Mouse (Mus musculus) thymus, postnatal 0 days (tissue): ENCODE measurements around the gene Bri3bp. TPM values are rescaled to one million over a fixed set of nuclear protein-coding genes. Genes with fewer than 3 reads are reported as not detected.
"Not testable (repeated sequence)": the region's sequence is repeated elsewhere in the genome, so short reads cannot be mapped to it uniquely, and the experiment has no call there.

Experiments
- DNase-seq: peaks from one replicate; pipeline ENCODE4 v3.0.0-alpha.2; 2015; ENCODE audit warnings: low spot score
- polyA plus RNA-seq: library from polyadenylated mRNA; unstranded; fragments of >200 nt; fragmentation: Nextera tagmentation; extraction: Ambion mirVana; gene quantifications from 2 replicates; pipeline ENCODE4 v1.2.1, GENCODE M21; 2015

The Bri3bp gene
- 37.3 and 42.5 TPM in 2 replicates for polyA plus RNA-seq

DNA sequence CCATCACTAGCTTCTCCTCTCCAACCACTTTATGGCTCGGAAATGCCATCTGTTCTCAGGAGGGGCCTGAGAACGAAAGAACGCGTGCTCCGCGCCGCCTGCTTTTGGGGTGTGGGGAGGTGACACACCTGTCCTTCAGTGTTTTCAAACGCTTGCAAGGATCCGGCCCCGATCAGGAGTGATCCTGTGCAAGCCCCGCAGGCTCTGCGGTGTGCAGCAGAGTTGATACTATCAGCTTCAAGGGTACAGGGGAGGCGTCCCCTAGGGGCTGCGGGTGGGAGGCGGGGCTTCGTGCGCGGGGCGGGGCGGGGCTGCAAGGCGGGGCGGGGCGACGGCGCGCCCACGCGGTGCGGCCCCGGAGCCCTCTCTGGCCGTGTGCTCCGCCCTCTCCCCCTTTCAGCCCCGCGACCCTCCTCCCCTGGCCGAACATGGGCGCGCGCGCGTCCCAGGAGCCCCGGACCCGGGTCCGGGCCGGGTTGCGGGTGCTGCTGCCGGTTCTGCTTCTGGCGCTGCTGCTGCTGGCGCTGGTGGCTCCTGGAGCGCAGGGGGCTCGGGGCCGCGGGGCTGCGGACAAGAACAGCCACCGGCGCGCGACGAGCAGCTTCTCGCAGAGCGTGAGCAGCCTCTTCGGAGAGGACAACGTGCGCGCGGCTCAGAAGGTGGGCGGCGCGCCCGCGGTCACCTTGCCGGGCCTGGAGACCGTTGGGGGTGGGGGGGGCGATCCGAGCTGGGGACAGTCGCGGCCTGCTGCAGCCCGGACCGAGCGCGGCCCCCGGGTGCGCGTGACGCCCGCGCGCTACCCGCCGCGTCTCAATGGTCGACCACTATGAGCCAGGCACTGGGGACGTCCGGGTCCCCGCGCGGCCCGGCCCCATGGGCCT, at the start of gene Bri3bp:
Gene Bri3bp (plus strand): TSS at position 335 of the 881 bp plus-strand sequence.
- peak; percentile 77 for DNase-seq

DNA sequence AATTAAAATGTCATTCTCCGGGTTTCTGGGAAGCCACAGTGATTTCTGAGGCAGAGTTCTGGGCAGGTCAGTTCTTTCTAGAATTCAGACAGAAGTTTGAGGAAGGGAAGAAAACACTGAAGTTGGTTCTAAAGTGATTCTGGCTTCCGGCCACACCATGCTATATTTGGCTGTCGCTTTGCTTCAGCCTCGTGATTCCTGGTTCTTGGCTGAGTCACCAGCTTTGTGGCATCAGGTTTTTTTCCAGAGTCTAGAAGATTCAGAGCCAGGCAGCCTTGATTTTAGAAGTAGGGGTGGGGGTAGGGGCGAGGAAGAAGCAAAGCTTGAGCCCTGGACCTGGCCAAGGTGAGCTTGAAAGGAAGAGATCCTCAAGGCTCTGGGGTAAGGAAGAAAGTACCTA, 49.8 kb upstream of the Bri3bp start:
- DNase-seq = no peak

DNA sequence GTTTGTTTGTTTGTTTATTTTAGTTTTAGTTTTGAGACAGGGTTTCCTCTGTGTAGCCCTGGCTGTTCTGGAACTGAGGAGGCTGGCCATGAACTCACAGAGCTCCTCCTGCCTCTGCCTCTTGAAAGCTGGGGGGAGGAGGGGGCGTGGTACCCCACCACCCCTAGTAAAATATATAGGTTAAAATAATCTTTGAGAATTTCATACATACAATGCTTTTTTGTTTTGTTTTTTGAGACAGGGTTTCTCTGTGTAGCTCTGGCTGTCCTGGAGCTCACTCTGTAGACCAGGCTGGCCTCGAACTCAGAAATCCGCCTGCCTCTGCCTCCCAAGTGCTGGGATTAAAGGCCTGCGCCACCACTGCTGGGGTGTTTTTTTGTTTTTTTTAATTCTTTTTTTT, 49.2 kb upstream of the Bri3bp start:
- not testable (repeated sequence) for DNase-seq

DNA sequence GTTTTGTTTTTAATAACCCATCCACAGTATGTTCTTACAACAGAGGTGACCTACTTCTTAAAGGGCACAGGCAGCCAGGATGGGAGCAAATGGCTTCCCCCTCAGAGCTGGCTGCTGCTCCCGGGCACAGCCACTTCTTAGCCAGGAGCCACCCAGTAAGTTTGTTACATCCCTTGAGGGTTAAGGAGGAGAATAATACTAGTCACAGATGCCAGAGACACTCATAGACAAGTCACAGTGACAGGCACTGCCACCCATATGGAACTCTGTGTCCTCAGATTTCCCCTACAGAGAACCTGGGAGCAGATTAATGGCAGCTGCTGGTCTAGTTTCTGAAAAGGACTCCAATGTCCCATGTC, 48.8 kb upstream of the Bri3bp start:
- no peak for DNase-seq

DNA sequence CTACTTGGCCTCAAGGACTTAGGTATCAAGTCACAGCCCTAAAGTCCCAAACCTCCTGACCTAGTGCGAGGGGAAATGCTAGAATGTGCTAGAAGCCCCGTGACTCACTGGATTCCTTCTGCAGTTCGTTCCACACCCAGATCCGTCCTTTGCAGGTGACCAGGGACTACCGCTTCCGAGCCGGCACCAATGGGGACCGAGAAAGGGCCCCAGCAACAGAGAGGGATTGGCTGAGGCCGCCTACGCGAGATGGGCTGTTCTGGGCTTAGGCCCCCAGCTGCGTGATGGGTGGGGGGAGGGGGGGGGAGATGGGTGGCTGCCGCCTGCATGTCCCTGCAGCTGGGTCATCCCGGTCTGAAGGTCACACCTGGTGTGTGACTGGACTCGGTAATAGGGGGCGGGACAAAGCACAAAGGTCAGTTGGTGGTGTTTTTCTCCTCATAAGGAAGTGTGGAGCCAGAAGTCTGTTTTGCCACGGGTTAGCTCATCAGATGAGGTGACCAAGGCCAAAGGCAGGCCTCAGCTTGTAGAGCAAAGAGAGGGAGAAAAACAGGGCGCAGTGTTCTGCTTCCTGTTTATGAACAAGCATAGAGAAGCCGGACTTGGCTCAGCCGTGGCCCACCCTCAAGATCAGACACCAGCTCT, 48.3 kb upstream of the Bri3bp start:
- DNase-seq = peak; percentile 97

- DNase-seq = peak; percentile 87
Observed at GRCm38 (mm10) chr5:125393622-125394603, 47.5 kb upstream of the Bri3bp start.

GRCm38 (mm10) chr5:125395008-125395407, 46.4 kb upstream of the Bri3bp start:
- no peak for DNase-seq

DNA sequence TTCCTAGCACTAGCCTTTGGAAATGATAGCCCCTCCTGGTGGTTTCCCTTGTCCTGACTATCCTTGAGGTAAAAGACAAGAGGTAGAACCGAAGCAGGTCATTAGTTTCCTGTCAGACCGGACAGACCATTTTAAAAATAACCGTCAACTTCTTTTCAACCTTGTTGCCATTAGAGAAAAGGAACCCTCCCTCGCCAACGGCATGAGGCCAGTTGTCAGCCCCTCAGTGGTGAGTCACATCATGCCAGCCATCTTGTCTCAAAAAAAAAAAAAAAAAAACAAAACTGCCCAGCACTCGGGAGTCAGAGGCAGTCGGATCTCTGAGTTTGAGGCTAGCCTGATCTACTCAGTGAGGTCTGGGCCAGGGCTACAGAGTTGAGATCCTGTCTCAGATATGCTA, 40.5 kb upstream of the Bri3bp start:
- DNase-seq = no peak

DNA sequence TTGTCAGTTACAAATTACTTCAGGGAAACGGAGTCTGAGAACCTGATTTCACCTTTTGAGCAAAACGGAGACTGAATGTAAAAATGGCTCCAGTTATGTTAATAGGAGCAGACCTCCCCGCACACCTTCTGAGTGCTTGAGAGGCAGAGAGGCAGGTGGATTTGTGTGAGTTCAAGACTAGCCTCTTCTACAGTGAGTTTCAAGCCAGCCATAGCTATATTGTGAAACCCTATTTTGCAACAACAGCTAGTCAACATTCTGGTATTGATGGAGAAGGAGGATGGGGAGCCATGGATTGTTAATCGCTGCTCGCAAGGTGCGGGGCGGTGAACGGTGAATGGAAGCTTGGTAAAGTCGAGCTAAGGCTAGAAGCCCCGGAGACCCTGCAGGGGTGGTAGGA, 38.9 kb upstream of the Bri3bp start:
- DNase-seq = no peak

DNA sequence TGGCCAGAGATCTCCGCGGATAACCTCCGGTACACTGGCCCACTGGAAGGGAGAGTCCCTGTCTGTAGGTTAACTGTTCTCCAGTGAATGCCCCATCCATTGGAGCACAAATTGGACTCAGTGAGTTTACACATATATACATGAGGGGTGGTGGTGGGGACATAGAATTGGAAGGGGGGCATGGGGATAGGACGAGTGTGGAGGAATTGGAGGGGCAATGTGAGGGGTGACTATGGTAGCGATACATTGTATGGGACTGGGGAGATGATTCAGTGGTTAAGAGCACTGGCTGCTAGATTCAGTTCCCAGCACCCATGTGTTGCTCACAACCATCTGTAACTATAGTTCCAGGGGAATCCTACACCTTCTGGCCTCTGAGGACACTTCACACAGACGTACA, 38.4 kb upstream of the Bri3bp start:
- DNase-seq = no peak

DNA sequence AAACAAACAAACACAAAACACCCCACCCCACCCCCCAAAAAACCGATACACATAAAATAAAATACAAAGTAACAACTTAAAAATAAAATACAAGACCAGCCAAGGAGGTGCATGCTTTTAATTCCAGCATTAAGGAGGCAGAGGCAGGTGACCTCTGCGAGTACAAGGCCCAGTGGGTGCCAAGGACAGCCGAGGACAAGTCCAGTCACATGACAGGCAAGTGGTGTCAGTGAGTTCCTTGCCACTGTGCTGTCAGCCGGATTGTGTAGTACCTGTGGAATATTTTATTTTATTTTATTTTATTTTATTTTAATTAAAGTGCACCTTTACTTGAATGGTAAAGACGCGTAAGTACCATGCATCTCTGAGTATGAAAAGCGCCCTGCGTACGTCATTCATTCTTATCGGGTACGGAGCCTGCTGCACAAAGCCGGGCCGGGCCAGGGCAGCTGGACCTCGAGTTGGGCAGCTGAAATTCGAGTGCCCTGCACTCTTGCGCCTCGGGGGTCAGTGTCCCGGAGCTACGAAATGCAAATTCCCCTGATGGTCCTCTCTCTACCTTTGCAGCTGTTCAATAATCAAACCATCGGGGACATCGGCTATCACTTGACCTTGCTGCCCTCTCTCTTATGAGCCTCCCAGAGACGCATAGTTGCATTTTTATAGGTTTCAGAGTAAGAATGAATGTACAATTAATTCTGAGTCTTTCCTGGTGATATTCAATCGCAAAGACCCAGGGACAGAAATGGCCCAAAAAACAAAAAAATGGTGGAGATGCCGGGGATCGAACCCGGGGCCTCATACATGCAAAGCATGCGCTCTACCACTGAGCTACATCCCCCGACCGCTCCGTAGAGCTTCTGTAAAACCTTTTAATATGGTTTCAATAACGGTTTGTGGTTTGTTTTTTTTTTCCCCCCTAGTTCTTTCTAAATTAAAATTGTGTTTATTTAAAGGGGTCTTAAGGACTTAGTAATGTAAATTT, 37.6 kb upstream of the Bri3bp start:
- peak; percentile 83 for DNase-seq

- DNase-seq = peak; percentile 20
Observed at GRCm38 (mm10) chr5:125404536-125404902, 36.8 kb upstream of the Bri3bp start.

GRCm38 (mm10) chr5:125404903-125405545, 36.3 kb upstream of the Bri3bp start:
- DNase-seq = peak; percentile 60

GRCm38 (mm10) chr5:125405546-125406248, 35.7 kb upstream of the Bri3bp start:
- peak; percentile 93 for DNase-seq

- peak; percentile 75 for DNase-seq
Observed at GRCm38 (mm10) chr5:125406322-125407016, 34.9 kb upstream of the Bri3bp start.

DNA sequence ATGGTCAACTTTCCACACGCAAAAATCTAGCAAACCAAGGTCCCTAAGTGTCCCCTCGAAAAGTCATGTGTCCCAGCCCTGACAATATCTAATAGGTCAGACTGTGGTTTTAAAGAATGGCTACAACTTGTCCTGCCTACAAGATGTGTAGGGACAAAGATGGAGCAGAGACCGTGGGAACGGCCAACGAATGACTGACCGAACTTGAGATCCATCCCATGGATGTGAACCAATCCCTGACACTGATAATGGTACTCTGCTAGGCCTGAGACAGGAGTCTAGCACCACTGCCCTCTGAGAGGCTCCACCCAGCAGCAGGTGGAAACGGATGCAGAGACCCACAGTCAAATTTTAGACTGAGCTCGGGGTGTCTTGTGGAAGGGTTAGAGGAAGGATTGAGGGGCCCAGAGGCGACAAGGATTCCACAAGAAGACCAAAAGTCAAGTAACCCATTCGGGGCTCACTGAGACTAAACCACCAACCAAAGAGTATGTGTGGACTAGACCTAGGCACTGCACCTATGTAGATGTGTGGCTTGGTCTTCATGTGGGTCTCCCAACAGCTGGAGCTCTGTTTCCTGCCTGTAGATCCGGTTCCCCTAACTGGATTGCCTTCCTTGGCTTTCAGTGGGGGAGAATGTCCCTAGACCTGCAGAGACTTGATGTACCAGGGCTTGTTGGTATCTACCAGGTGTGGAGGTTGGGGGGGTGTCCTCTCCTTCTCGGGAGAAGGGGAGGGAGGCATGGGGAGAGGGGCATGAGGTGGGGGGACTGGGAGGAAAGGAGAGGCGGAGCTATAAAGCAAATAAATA, 34.1 kb upstream of the Bri3bp start:
- peak; percentile 22 for DNase-seq

DNA sequence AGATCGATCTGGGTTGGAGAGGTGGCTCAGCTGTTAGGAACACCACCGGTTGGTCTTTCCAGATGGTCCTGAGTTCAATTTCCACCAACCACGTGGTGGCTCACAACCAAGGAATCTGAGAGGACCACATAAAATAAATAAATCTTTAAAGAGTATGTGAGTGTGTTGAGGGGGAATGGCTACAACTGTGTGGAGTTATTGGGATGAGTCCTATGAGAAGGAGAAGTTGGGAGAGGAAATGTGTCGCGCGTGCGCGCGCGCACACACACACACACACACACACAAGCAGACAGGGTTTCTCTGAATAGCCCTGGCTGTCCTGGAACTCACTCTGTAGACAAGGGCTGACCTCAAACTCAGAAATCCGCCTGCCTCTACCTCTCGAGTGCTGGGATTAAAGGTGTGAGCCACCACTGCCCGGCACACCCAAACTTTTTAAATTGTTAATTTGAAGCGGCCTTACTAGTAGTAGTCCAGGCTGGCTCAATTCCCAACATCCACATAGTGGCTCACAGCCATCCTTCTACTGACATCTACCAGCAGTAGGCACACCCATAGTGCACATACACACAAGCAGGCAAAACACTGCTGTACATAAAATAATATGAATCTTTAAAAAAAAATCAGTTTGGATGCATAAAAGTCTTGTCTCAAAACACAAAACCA, 33.3 kb upstream of the Bri3bp start:
- DNase-seq = no peak
